Mouse (Mus musculus): ENCODE results near the gene Crebrf.

Crebrf gene

GRCm38 (mm10) chr17:26778430-26779100 lies 63.1 kb downstream of the Crebrf start:
- no peak for DNase-seq (ENCODE audit: low read depth, low spot score)

- DNase-seq (ENCODE audit: low read depth, low spot score) = no peak
These were observed 64.0 kb downstream of the Crebrf start for GRCm38 (mm10) chr17:26779471-26779870.

- DNase-seq (ENCODE audit: low read depth, low spot score) = peak; percentile 91
These were observed 65.5 kb downstream of the Crebrf start, which contains the start of gene Bnip1 for GRCm38 (mm10) chr17:26780750-26781571. Gene Bnip1, plus strand, starts transcription at chr17:26781066.

- no peak for DNase-seq (ENCODE audit: low read depth, low spot score)
These were observed 66.2 kb downstream of the Crebrf start for GRCm38 (mm10) chr17:26781610-26782043.

GRCm38 (mm10) chr17:26784525-26784924 lies 69.1 kb downstream of the Crebrf start:
- no peak for DNase-seq (ENCODE audit: low read depth, low spot score)

- no peak for DNase-seq (ENCODE audit: low read depth, low spot score)
These were observed 71.1 kb downstream of the Crebrf start for GRCm38 (mm10) chr17:26786586-26786985.

- no peak for DNase-seq (ENCODE audit: low read depth, low spot score)
These were observed 73.5 kb downstream of the Crebrf start for GRCm38 (mm10) chr17:26788986-26789385.

- DNase-seq (ENCODE audit: low read depth, low spot score) = peak; percentile 93
These were observed 74.2 kb downstream of the Crebrf start for GRCm38 (mm10) chr17:26789460-26790268.

- peak; percentile 94 for DNase-seq (ENCODE audit: low read depth, low spot score)
These were observed 75.1 kb downstream of the Crebrf start for GRCm38 (mm10) chr17:26790269-26791214.

GRCm38 (mm10) chr17:26791580-26791979 lies 76.1 kb downstream of the Crebrf start:
- DNase-seq (ENCODE audit: low read depth, low spot score) = peak; percentile 68

GRCm38 (mm10) chr17:26792096-26792495 lies 76.6 kb downstream of the Crebrf start:
- DNase-seq (ENCODE audit: low read depth, low spot score) = no peak

- DNase-seq (ENCODE audit: low read depth, low spot score) = peak; percentile 41
These were observed 77.8 kb downstream of the Crebrf start for GRCm38 (mm10) chr17:26793068-26793765.

GRCm38 (mm10) chr17:26794744-26795143 lies 79.3 kb downstream of the Crebrf start:
- DNase-seq (ENCODE audit: low read depth, low spot score) = peak; percentile 75

GRCm38 (mm10) chr17:26795386-26795785 lies 79.9 kb downstream of the Crebrf start:
- no peak for DNase-seq (ENCODE audit: low read depth, low spot score)

- DNase-seq (ENCODE audit: low read depth, low spot score) = peak; percentile 62
These were observed 82.1 kb downstream of the Crebrf start for GRCm38 (mm10) chr17:26797379-26798128.

- no peak for DNase-seq (ENCODE audit: low read depth, low spot score)
These were observed 87.4 kb downstream of the Crebrf start for GRCm38 (mm10) chr17:26802886-26803285.

GRCm38 (mm10) chr17:26812607-26813006 lies 97.2 kb downstream of the Crebrf start:
- no peak for DNase-seq (ENCODE audit: low read depth, low spot score)

- no peak for DNase-seq (ENCODE audit: low read depth, low spot score)
These were observed 98.0 kb downstream of the Crebrf start for GRCm38 (mm10) chr17:26813497-26813896.

GRCm38 (mm10) chr17:26816810-26817209 lies 101.4 kb downstream of the Crebrf start:
- no peak for DNase-seq (ENCODE audit: low read depth, low spot score)

All from A20 (cell line).